Mouse (Mus musculus): ENCODE data around the gene Ppp1r17. TPM values are rescaled to one million over a fixed set of nuclear protein-coding genes. Genes with fewer than 3 reads are reported as not detected.

Ppp1r17 gene
- not detected in 2 replicates for polyA plus RNA-seq (2011; ENCODE audit: insufficient read length, low read depth, missing spikeins)

DNA sequence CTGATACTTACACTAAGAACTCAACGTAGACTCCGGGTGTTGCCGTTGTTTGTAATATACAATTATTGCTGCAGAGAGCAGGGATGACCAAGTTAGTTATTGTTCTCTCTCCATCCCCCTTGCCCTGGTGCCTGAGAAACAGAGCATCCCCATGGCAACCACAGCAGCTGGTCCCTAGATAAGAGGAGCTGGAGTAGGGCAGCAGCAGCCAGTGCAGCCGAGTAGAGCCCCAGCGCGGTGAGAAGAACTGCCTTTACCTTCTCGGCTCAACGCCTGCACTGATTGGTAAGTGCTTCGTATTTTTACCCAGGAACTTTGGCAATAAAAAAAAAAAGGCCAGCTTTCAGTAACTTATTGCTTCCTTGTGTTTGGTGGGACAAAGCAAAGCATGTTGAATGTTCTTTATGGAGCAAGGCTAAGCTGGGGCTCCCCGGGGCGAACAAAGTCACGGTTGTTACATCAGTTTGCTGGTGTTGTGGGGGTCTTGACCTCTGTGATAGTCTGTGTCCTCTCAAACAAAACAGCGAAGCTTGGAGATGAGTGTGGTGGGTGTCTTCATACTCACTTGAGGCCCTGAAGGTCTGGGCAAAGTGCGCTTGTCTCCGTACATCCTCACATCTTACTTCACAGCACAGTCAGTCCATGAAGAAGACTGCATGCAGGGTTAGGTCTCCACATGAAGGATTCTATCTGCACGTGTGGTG, at the start of gene Ppp1r17:
Gene Ppp1r17 (plus strand): TSS at position 207 of the 704 bp plus-strand sequence.
- Histone ChIP-seq H3K4me3 (ENCODE audit: insufficient read depth, low read length) (no peak within 1 kb of the TSS), H3K27ac (ENCODE audit: insufficient read depth, low read length) (no peak within 1 kb of the TSS), H3K4me1 (ENCODE audit: control insufficient read depth, insufficient read depth, low read length) (no peaks in the 10 kb centered on the region)
- TF ChIP-seq POLR2A (IDR thresholded peaks at IDR 0.05; ENCODE audit: low read depth, low read length) (no peak), CTCF (IDR thresholded peaks at IDR 0.05; ENCODE audit: borderline replicate concordance, insufficient read depth, low read length) (no peak)

DNA sequence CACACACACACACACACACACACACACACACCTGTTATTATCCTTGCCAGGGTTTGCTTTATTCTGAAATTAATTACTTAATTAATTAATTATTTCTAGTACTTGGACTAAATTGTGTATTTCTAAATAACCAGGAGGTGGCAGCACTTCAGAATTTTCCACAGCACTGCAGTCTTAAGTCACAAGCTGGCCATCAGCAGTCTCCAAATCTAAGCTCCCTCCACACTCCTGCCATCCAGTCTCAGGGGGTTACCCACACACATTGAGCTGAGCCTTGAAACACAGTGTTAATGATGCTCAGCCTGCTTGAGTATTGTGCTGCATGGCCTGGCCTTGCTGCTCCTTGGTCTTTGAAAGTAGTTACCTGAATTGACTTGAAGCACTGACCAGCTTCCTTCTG, 44.3 kb upstream of the Ppp1r17 start:
- TF ChIP-seq CTCF (IDR thresholded peaks at IDR 0.05; ENCODE audit: borderline replicate concordance, insufficient read depth, low read length) (no peak), POLR2A (IDR thresholded peaks at IDR 0.05; ENCODE audit: low read depth, low read length) (no peak)
- Histone ChIP-seq H3K4me3 (ENCODE audit: insufficient read depth, low read length) (no peak overlapping the region), H3K27ac (ENCODE audit: insufficient read depth, low read length) (no peak overlapping the region), H3K4me1 (ENCODE audit: control insufficient read depth, insufficient read depth, low read length) (no peaks in the 10 kb centered on the region)

DNA sequence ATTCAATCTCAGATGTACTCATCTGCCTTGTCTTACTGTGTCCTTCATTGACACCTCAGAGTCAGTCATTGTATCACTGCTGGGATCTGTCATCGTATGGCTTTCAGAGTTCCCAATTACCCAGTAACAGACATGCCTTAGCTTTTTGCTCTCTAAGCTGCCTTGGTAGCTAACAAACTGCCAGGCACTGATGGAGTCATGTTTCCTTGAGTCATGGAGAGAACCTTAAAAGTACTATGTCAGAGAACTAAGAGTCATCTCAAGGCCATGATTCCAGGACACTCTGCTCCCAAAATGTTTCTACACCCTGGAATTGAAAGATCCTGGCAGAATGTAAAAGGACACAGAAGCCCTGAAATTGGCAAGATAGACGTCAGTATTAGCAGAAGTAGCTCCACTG, 37.5 kb upstream of the Ppp1r17 start:
- no peak for TF ChIP-seq POLR2A (IDR thresholded peaks at IDR 0.05; ENCODE audit: low read depth, low read length)
- TF ChIP-seq CTCF (IDR thresholded peaks at IDR 0.05; ENCODE audit: borderline replicate concordance, insufficient read depth, low read length) = no peak
- Histone ChIP-seq H3K4me3 (ENCODE audit: insufficient read depth, low read length) (no peak overlapping the region), H3K27ac (ENCODE audit: insufficient read depth, low read length) (no peak overlapping the region), H3K4me1 (ENCODE audit: control insufficient read depth, insufficient read depth, low read length) (no peaks in the 10 kb centered on the region)

DNA sequence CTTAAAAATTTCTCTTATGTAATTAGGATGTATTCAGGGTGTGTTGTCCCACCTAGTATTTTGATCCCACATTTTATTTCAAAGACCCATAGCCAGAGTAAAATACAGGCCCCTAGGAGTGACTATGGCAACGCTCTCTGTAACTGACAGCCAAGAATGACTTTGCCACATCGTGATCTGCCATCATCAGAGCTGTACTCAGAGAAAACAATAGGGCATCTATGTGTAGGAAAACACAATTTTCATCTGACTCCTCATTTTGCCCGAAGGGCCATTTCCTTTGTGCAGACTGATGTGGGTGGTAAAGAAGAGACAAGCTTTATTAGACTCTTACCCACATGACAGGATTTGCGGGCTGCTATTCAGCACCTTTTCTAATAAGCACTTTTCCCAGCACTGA, 8.6 kb upstream of the Ppp1r17 start:
- H3K4me1 ChIP-seq (ENCODE audit: control insufficient read depth, insufficient read depth, low read length) = no peaks in the 10 kb centered on the region
- no peak for TF ChIP-seq POLR2A (IDR thresholded peaks at IDR 0.05; ENCODE audit: low read depth, low read length)

DNA sequence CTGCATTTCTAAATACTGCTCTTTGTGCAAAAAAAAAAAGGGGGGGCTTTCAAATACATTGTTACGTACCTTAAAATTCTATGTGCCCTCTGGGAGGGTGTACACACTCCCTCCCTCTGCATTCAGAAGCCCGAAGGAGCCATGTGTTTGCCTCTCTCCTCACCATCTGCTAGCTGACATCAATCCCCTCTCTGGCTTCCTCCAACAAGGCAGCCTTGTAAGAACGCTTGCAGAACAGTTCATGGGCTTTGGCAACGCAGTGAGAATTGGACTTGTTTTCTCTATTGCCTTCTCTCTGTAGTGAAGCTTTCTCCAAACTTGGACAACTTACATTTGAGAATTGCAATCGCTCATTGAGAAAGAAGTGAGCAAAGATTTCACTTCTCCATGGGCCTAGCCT, 4.9 kb upstream of the Ppp1r17 start:
- H3K27ac ChIP-seq (ENCODE audit: insufficient read depth, low read length) = no peak overlapping the region
- H3K4me1 ChIP-seq (ENCODE audit: control insufficient read depth, insufficient read depth, low read length) = no peaks in the 10 kb centered on the region
- H3K4me3 ChIP-seq (ENCODE audit: insufficient read depth, low read length) = no peak overlapping the region
- TF ChIP-seq POLR2A (IDR thresholded peaks at IDR 0.05; ENCODE audit: low read depth, low read length) = no peak

More for the DNA sequence above, 8.6 kb upstream of the Ppp1r17 start:
- Histone ChIP-seq H3K4me3 (ENCODE audit: insufficient read depth, low read length) (no peak overlapping the region), H3K27ac (ENCODE audit: insufficient read depth, low read length) (no peak overlapping the region)

DNA sequence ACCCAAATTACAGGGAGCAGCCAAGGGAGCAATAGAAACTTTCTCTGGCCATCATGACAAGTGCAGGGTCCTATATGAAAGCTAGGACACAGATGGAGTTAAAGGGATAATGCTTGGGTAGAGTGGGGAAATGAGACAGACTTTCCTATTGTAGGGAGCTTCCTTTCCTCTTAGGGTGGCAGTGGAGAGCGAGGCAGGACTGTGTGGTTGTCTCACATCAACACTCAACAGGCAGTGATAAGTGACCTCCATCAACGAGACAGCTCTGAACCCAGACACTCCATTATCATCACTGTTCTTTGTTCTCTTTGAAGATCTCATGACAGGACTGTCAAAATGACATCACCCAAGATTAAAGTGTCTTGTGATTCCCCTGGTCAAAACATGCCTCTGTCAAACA, 2.3 kb downstream of the Ppp1r17 start:
- no peak for TF ChIP-seq CTCF (IDR thresholded peaks at IDR 0.05; ENCODE audit: borderline replicate concordance, insufficient read depth, low read length)
- no peak for TF ChIP-seq POLR2A (IDR thresholded peaks at IDR 0.05; ENCODE audit: low read depth, low read length)
- no peak overlapping the region for H3K27ac ChIP-seq (ENCODE audit: insufficient read depth, low read length)
- H3K4me1 ChIP-seq (ENCODE audit: control insufficient read depth, insufficient read depth, low read length) = no peaks in the 10 kb centered on the region
- no peak overlapping the region for H3K4me3 ChIP-seq (ENCODE audit: insufficient read depth, low read length)

DNA sequence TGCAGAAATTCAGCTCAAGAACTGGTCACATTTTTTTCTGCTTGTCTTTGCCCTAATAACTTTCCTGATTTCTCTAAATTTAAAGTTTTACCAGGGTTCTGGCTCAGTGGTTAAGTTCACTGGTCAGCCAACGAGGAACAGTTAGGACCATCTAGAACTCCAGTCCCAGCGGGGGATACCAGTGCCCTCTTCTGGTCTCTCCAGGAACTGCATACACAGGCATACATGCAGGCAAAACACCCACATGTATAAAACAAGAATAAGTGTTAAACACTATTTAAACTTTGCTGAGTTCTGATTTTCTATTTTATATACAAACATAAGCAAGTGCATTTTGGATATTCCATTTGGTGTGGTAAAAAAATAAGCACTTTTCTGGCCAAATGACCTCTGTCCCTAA, 8.2 kb downstream of the Ppp1r17 start:
- no peak for TF ChIP-seq POLR2A (IDR thresholded peaks at IDR 0.05; ENCODE audit: low read depth, low read length)
- no peak for TF ChIP-seq CTCF (IDR thresholded peaks at IDR 0.05; ENCODE audit: borderline replicate concordance, insufficient read depth, low read length)
- Histone ChIP-seq H3K4me3 (ENCODE audit: insufficient read depth, low read length) (no peak overlapping the region), H3K4me1 (ENCODE audit: control insufficient read depth, insufficient read depth, low read length) (no peaks in the 10 kb centered on the region), H3K27ac (ENCODE audit: insufficient read depth, low read length) (no peak overlapping the region)

DNA sequence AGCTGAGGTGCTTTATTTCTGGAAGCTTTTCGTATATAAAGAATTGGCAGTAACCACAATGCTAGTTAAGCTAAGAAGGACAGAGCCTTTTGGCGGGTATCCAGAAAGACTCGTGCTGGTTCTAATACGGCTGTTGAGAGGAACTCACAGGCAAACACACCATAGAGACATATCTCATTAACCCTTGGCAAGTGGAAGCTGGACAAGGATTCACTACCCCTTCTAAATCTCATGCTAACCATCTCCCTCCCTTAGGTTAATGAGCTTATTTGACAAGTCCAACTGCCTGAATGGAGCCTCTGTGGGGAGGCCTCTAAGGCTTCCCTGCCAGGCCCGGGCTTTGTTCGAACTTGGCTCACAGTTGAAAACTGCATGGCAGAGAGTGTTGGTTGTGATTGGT, 10.0 kb downstream of the Ppp1r17 start:
- Histone ChIP-seq H3K4me1 (ENCODE audit: control insufficient read depth, insufficient read depth, low read length) (no peaks in the 10 kb centered on the region), H3K4me3 (ENCODE audit: insufficient read depth, low read length) (no peak overlapping the region), H3K27ac (ENCODE audit: insufficient read depth, low read length) (no peak overlapping the region)
- TF ChIP-seq POLR2A (IDR thresholded peaks at IDR 0.05; ENCODE audit: low read depth, low read length) (no peak), CTCF (IDR thresholded peaks at IDR 0.05; ENCODE audit: borderline replicate concordance, insufficient read depth, low read length) (no peak)

DNA sequence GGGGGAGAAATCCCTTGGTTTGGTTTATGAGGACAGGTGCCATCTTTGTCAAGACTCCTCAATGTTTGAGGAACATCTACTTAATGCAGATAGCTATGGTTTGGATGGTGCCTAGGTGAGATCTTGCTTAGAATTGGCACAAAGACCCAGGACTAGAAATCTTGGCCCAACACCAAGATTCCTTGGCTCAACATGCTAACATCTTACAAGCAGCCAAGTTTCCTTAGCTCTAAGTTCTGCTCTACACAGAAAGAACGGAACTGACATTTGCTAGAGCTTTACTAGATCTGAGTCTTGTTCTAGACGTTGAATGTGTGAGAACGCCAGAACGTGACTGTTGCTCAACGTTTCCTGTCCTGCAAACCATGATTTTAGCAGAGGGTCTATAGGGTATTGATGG, 10.7 kb downstream of the Ppp1r17 start:
- no peak for TF ChIP-seq POLR2A (IDR thresholded peaks at IDR 0.05; ENCODE audit: low read depth, low read length)
- TF ChIP-seq CTCF (IDR thresholded peaks at IDR 0.05; ENCODE audit: borderline replicate concordance, insufficient read depth, low read length) = no peak
- H3K27ac ChIP-seq (ENCODE audit: insufficient read depth, low read length) = no peak overlapping the region
- H3K4me1 ChIP-seq (ENCODE audit: control insufficient read depth, insufficient read depth, low read length) = no peaks in the 10 kb centered on the region
- H3K4me3 ChIP-seq (ENCODE audit: insufficient read depth, low read length) = no peak overlapping the region

DNA sequence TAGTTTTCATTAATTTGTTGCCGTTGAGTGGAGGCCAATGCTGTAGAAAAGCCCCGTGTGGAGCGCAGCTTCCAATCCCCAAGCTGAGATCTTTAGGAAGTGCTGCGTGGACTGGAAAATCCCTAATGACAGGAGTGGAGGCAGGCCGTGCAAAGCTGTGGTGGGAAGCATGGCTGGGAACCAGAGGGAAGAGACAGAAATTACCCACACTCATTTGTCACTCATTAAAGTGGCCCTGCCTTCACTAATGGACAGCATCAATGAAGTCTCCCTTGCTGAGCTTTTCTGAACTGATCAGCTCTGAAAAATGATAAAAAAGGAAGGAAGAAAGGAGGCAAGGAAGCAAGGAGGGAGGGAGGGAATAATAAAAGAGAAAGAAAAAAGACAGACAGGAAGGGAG, 12.7 kb downstream of the Ppp1r17 start:
- TF ChIP-seq POLR2A (IDR thresholded peaks at IDR 0.05; ENCODE audit: low read depth, low read length) = no peak
- TF ChIP-seq CTCF (IDR thresholded peaks at IDR 0.05; ENCODE audit: borderline replicate concordance, insufficient read depth, low read length) = no peak
- H3K4me3 ChIP-seq (ENCODE audit: insufficient read depth, low read length) = no peak overlapping the region

DNA sequence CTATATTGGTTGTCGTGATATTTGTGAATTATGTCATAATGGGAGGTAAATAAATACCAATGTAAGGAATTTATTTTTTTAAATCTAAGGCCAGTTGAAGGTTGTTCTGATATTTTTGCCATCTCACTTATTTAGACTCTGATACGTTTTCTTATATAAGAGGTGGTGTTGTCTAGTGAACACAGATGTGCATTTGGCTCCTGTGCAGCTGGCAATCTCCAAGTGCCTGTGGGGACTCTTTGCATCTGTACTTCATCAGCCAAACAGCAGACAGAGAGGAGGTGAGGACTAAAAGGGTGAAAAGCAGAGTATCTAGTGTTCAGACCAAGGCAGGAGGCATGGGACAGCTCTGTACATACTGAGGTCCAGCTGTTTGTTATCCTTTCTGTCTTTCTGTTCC, 14.9 kb downstream of the Ppp1r17 start:
- no peak overlapping the region for H3K27ac ChIP-seq (ENCODE audit: insufficient read depth, low read length)
- TF ChIP-seq CTCF (IDR thresholded peaks at IDR 0.05; ENCODE audit: borderline replicate concordance, insufficient read depth, low read length) = no peak
- no peak for TF ChIP-seq POLR2A (IDR thresholded peaks at IDR 0.05; ENCODE audit: low read depth, low read length)
- no peak overlapping the region for H3K4me3 ChIP-seq (ENCODE audit: insufficient read depth, low read length)
- H3K4me1 ChIP-seq (ENCODE audit: control insufficient read depth, insufficient read depth, low read length) = no peaks in the 10 kb centered on the region

More for the DNA sequence above, 12.7 kb downstream of the Ppp1r17 start:
- H3K4me1 ChIP-seq (ENCODE audit: control insufficient read depth, insufficient read depth, low read length) = no peaks in the 10 kb centered on the region
- no peak overlapping the region for H3K27ac ChIP-seq (ENCODE audit: insufficient read depth, low read length)

All from embryonic fibroblast, embryonic 13.5 days (primary cell).